Mouse (Mus musculus): Measurements from ENCODE around the gene Prkar2b.

DNA sequence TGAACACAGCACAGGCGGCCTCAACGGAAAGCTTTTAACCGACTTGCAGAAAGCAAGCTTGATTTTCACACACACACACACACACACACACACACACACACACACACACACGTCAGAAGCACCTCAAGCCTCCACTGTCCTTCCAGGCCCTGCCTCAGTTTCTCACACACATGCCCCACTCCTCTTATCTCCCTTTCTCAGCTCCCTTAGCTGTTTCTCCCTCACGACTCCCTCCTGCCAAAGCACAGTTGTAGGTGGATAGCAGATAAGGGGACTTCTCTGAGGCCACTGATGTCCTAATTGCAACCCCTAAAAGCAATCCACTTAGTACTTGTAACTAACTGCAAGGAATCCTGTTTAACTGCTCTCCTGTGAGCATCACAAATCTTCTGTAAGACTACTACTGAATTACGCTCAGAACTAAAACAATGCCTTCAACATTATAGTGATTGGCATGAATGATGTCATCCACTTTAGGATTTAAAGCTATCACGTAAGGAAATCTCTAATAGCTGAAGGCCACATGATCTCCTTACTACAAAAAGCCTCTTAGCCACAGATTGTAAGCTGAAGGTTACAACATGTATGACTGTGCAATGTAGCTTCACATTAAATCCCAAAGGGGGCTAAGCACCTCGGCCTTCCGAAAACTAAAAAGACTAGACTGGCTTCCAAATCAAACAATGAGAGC is 6.5 kb downstream of the Prkar2b start:
- TF ChIP-seq E2F4 (IDR thresholded peaks at IDR 0.05; ENCODE audit: borderline replicate concordance, low read depth, low read length) (no peak), RCOR1 (IDR thresholded peaks at IDR 0.05; ENCODE audit: low read depth, low read length) (peak; percentile 53; the same call in 1 of the 2 replicates), CTCF (IDR thresholded peaks at IDR 0.05 in 2 of 3, conservative IDR thresholded peaks at IDR 0.05 in 1 of 3; ENCODE audit: control insufficient read depth in 1 of 3, insufficient read depth in 1 of 3, low read depth in 2 of 3, low read length in 3 of 3, poor library complexity in 1 of 3, severe bottlenecking in 1 of 3) (no peak)

All from MEL (cell line).